Mouse (Mus musculus) testis, adult 2 months (tissue): ENCODE data around the gene Tanc1.

Experiments used
- CTCF ChIP-seq: fragments of 200-500 bp; IDR thresholded peaks from 2 replicates; pipeline ENCODE4 v1.5.1; 2012; ENCODE audit warnings: low read depth, mild to moderate bottlenecking, inconsistent platforms, low read length, moderate library complexity; ENCODE audit not compliant: control insufficient read depth, insufficient read depth, insufficient replicate concordance
- POLR2A ChIP-seq: fragments of 200-500 bp; IDR thresholded peaks from 2 replicates; pipeline ENCODE4 v1.6.1; 2012; ENCODE audit warnings: low read depth, mild to moderate bottlenecking, inconsistent platforms, low read length, moderate library complexity; ENCODE audit not compliant: control insufficient read depth

DNA sequence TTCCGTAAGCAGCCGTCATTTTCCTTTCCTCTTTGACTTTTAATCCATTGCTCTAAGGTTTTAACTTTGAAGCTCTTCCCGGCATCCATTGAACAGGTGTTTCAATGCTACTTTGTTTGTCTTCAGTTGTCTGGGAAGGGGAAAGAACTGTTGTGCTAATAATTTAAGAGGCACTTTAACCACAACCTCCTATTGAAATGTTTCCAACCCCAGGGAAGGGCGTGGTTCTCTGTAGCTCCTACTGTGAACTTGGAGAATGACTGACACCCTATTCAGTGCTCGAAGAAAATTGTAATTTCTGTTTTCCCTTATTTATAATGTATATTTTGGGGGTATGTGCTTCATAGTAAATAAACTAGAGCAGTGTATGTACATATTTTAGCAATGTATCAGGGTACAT is 168.4 kb downstream of the Tanc1 start:
- TF ChIP-seq POLR2A (no peak), CTCF (no peak)
